ENCODE assay signal across 8 mouse cellular contexts in genomic region chr13:56197031-56197430, GRCm38 (mm10). TPM values are rescaled to one million over a fixed set of nuclear protein-coding genes. Genes with fewer than 3 reads are reported as not detected.
DNase-seq lines count a peak whose midpoint lies in the region; ATAC-seq and TF ChIP-seq lines count a peak whose summit lies in the region.
"Had no signal": no experiment of that assay in that cellular context is flagged by ENCODE, and none has a peak within 500 bp of the region (broad histone marks: within the 10 kb centered on the region; RNA-seq: fewer than 3 reads in every experiment).

No protein-coding gene starts in this region.

- peak overlapping the region; percentile 27 for H3K4me3 ChIP-seq in left cerebral cortex, adult 2 months
- H3K4me3 ChIP-seq in embryonic facial prominence, embryonic 10.5 days: peak overlapping the region; percentile 23; the same call in 1 of the 2 replicates
- H3K4me3 ChIP-seq in midbrain, embryonic 15.5 days: no peak overlapping the region

- no peak overlapping the region for H3K9ac ChIP-seq in midbrain, embryonic 15.5 days

- H3K27me3 ChIP-seq in embryonic facial prominence, embryonic 10.5 days (replicated peaks; ENCODE audit: low read depth, poor library complexity, severe bottlenecking): peaks cover 47% of the 10 kb centered on the region
- H3K27me3 ChIP-seq in midbrain, embryonic 15.5 days (replicated peaks): peaks cover 24% of the 10 kb centered on the region

- no peaks in the 10 kb centered on the region for H3K36me3 ChIP-seq in embryonic facial prominence, embryonic 10.5 days (replicated peaks)
- no peaks in the 10 kb centered on the region for H3K36me3 ChIP-seq in midbrain, embryonic 15.5 days (replicated peaks)

- peak overlapping the region; percentile 64 for H3K27ac ChIP-seq in left cerebral cortex, adult 2 months
- H3K27ac ChIP-seq in embryonic facial prominence, embryonic 10.5 days (replicated peaks): peak overlapping the region; percentile 76
- no peak overlapping the region for H3K27ac ChIP-seq in midbrain, embryonic 15.5 days

- intact Hi-C loops in left cerebral cortex, adult 2 months (cut with DNase I): loop anchor here (1.0 kb wide), 2 partner anchors 69 to 232 kb away; no protein-coding TSS in a partner anchor
- intact Hi-C loops in left cerebral cortex, postnatal 4 days (cut with DNase I): loop anchor here (5.0 kb wide), 1 partner anchor 70 kb away; no protein-coding TSS in a partner anchor

- peaks cover 15% of the 10 kb centered on the region for H3K4me1 ChIP-seq in embryonic facial prominence, embryonic 10.5 days
- H3K4me1 ChIP-seq in midbrain, embryonic 15.5 days: no peaks in the 10 kb centered on the region

- no peak for DNase-seq in left cerebral cortex, adult 2 months (ENCODE audit: extremely low spot score in 1 of 2, low spot score in 2 of 2)
- DNase-seq in left cerebral cortex, postnatal 4 days: no peak
- DNase-seq in embryonic facial prominence, embryonic 10.5 days (ENCODE audit: low spot score): no peak
- peak; percentile 19 for DNase-seq in forelimb bud, embryonic 11.5 days (ENCODE audit: low read depth, low spot score)
- DNase-seq in spleen, adult 18-20 months: no peak
- no peak for DNase-seq in cerebellum, adult 11 months

- TF ChIP-seq CTCF in left cerebral cortex, adult 2 months (IDR thresholded peaks at IDR 0.05): no peak

- ATAC-seq in midbrain, embryonic 15.5 days (replicated peaks): 0 out of 2 replicates have a peak, but pooled peaks have one; percentile 45

- 59% methylated on average over 12 of the region's 12 CpGs for WGBS in embryonic facial prominence, embryonic 10.5 days
- WGBS in midbrain, embryonic 15.5 days: 59% methylated on average over 12 of the region's 12 CpGs

- no peak overlapping the region for H3K4me2 ChIP-seq in midbrain, embryonic 15.5 days

- H3K9me3 ChIP-seq in embryonic facial prominence, embryonic 10.5 days: no peaks in the 10 kb centered on the region
- no peaks in the 10 kb centered on the region for H3K9me3 ChIP-seq in midbrain, embryonic 15.5 days

RNA-seq across cellular contexts. Expression of gene Tifab, which starts 18.3 kb away (rescaled TPM):
- 1 to 10 TPM; 1.7 to 2.0 TPM for total RNA-seq in left cerebral cortex, adult 2 months (2021)
- total RNA-seq in left cerebral cortex, postnatal 4 days (2021): under 1 TPM; 0.89 to 0.94 TPM
- 1.3 and 1.5 TPM in 2 replicates for polyA plus RNA-seq in embryonic facial prominence, embryonic 10.5 days (2016; fragmentation: Nextera tagmentation; extraction: Ambion mirVana)
- polyA plus RNA-seq in midbrain, embryonic 15.5 days (2015; fragmentation: Nextera tagmentation; extraction: Ambion mirVana): 0.96 and 1.2 TPM in 2 replicates

RNA-seq across cellular contexts. Expression of gene Neurog1, which starts 54.9 kb away (rescaled TPM):
- not detected for total RNA-seq in left cerebral cortex, adult 2 months (2021)
- total RNA-seq in left cerebral cortex, postnatal 4 days (2021): not detected
- polyA plus RNA-seq in embryonic facial prominence, embryonic 10.5 days (2016; fragmentation: Nextera tagmentation; extraction: Ambion mirVana): 11.2 and 15.5 TPM in 2 replicates
- polyA plus RNA-seq in midbrain, embryonic 15.5 days (2015; fragmentation: Nextera tagmentation; extraction: Ambion mirVana): 3.9 and 6.1 TPM in 2 replicates
- total RNA-seq: gastrocnemius, postnatal 36 days had no signal
